Mouse (Mus musculus): ENCODE measurements around the gene Cd164l2.

Cd164l2 gene

DNA sequence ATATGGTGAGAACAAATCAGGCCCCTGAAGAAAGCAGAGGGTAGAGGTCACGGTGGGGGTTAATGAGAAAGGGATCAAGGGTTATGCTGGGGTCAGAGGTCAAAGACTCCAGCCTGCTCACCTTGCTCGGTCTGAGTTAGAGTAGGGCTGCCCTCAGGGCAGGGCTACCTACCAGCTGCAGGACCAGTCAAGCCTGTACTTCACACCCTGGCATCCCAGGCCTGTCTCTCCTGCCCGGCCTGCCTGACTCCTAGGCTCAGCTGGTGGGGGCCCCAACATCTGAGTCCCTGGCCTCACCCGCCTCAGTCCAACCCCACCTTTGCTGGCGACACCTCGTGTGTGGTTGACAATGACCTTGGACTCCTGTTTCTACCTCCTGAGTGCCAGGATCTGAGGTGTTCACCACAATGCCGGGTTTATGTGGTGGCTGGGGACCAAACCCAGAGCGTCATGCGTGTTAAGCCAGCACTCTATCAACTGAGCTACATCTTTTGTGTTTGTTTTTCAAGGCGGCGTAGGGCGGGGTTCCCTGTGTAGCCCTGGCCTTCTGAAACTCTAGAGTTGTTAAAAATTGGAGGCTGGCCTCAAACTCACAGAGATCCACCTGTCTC lies 46.0 kb downstream of the Cd164l2 start:
- no peak for DNase-seq

DNA sequence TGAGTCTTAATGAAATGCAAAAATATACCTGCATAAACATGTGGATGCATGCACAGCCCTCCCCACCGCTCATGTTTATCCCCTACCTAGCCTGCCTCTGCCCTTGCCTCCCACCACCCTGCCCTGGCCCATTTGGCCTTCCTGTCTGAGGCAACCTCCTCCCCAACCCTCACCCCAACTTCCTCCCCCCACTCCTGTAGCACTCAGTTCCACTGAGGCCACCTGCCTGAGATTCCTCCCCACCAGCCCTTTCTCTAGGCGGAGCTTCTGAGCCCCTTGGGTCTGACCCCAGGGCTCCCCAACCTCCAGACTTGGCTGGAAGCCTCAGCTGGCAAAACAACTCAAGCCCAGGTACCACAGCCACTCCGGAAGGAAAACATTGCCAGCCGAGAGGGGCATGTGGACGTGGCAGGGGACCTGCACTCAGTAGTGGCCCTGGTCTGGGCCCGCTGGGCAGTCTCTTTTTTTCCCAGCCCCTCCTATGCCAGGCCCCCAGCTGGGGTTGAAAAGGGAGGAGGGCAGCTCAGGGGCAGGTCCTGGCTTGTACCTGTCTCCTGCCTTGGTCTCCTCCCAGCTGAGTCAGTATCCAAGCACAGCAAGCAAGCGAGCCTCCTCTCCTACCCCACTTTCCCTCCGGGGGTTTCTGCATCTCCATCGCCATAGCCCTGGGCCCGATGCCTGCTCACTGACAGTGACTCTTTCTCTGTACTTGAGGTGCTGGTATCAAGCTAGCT lies 49.9 kb downstream of the Cd164l2 start:
- DNase-seq = no peak

DNA sequence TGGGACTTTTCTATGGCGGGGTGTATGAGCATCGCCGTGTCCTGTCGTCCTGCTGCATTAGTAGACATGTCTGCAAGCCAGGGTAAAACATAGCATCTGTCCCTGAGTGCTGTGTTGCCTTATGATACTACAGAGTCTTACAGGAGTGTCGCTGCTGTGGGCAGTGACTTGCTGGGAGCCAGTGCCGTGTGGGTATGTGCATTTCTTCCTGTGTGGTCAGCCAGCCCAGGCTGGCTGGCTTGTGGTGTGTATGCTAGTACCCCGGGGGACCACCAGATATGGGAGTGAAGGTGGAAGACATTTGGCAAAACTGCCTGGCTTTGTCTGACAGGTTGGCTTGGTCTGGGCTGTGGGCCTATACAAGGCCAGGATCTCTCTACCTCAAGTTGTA lies 50.4 kb downstream of the Cd164l2 start:
- no peak for DNase-seq

DNA sequence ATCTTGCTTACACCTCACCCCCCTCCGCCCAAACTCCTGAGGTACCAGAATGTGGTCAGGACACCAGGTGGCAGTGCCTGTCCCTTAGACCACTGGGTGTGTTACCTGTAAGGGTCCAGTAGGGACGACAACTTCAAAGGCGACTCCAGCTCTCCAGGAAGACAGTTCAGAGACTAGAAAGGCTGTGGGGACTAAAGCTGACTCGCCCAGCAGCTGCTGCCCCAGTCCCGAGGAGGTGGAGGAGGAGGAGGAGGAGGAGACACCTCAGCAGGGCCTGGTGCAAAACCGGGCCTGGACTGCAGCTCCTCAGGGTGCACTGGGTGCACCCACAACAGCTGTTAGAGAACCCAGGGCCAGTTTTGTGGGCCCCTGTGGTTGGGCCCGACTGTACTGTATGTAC lies 51.0 kb downstream of the Cd164l2 start, which contains the start of gene Sytl1:
Sytl1 (minus strand) TSS at position 232 of the 400 bp plus-strand sequence.
- no peak for DNase-seq

DNA sequence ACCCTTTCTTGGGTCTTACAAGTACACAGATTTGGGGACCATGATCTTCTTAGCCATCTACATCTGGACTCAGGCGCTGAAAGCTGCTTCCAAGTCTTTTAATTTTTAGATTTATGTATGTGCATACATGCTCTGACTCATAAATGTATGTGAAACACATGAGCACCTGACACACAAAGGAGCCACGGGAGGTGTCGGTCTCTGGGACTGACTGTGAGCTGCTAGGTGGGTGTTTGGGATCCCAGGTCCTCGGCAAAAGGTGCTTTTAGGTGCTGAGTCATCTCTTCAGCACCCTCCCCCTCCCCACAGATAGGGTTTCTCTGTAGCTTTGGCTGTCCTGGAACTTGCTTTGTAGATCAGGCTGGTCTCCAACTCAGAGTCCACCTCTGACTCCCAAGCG lies 51.8 kb downstream of the Cd164l2 start:
- DNase-seq = no peak

- DNase-seq = no peak
Observed at GRCm38 (mm10) chr4:133264559-133264958, 52.6 kb downstream of the Cd164l2 start.

- no peak for DNase-seq
Observed at GRCm38 (mm10) chr4:133265297-133265696, 53.4 kb downstream of the Cd164l2 start.

- no peak for DNase-seq
Observed at GRCm38 (mm10) chr4:133265759-133266158, 53.8 kb downstream of the Cd164l2 start.

DNA sequence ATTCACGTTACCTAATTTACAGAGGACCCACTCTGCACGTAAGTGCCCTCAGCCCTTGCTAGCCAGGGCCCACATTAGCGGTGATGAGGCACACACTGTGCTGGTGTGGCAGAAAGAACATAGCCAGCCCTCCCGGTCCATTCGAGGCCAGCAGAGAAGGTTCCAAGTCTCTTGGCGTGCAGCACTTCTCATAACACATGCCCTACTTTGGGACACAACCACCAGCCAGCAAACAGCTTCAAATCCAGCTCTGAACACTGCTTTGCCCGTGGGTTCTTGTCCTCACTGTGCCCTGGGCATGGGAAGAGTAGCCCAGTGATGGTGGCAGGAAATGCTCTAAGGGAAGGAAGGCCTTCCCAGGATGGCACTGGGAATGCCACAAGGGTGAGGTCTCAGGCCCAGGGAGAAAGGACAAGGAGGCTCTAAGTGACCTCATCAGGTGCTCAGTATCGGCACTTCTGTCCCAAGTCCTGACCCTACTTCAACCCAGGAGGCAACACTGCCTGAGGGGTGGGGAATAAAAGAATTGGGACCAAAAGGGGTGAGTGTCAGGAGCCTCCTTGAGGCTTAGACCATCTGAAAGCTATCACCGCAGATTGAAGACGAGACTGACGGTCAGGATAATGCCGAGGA lies 54.4 kb downstream of the Cd164l2 start:
- DNase-seq = no peak

- DNase-seq = no peak
Observed at GRCm38 (mm10) chr4:133268931-133269330, 57.0 kb downstream of the Cd164l2 start.

DNA sequence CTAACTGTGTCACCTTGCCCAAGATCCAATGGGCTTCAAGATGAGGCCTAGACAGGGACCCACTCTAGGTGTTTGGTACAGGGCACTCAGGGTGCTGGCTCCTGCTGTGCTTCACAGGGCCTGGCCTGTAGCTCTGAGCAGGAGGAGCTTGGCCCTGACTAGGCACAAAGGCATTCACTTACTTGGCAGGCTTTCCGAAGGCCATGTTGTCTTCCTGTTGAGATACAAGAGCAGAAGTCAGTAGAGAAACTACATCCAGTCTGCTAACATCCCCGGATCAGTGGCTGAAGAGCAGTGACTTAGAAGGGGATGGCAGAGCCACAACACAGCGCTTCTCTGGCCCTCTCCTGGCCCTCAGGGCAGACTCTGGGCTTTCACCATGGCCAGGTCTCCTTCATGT lies 57.7 kb downstream of the Cd164l2 start:
- no peak for DNase-seq

DNA sequence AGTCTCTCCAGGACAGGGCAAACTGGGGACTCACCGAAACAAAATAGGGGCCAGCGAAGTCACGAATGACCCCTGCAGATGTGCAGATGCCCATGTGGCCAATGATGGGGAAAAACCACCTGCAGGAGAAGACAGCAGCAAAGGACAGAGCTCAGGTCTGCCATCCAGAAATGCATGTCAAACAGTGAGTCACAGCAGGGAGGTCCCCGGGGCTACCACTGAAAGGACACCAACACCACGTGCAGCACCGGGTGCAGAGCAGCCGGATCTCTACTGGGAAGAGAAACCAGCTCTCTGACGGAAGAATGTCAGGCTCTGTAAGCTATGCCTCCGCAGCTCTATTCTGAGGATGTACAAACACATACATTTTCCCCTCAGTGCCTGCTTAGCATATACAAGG lies 59.0 kb downstream of the Cd164l2 start:
- no peak for DNase-seq

All from right cerebral cortex, postnatal 25 days (tissue).